Mouse (Mus musculus): ENCODE data around the gene Kctd7.
A peak's percentile ranks its signal among the peaks of the same experiment; 100 is the strongest.

DNA sequence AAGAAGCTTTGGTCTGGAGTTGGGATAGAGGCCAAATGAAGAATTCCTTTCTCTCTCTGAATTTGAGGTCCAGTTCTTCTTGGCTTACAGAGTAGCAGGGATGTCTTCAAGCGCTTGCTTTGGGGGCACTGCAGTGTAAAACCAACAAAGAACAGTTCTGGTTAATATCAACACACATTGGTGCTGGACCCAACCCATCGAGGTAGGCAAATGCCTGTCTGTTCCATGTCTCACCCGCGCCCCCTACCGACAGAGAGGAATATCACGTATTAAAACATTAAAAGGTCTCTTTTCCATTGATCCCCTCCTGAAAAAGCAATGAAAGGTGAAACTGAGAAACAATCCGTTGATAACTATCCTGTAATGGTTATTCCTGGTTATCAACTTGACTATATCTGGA lies 19.0 kb downstream of the Kctd7 start:
- TF ChIP-seq CTCF (IDR thresholded peaks at IDR 0.05; ENCODE audit: low read depth, low read length) (peak; percentile 69), POLR2A (IDR thresholded peaks at IDR 0.05; ENCODE audit: borderline replicate concordance, low read depth, low read length) (no peak)

All from bone marrow macrophage, adult 2 months (primary cell).